Mouse (Mus musculus) CH12.LX (cell line): ENCODE data around the gene Gins1. TPM values are rescaled to one million over a fixed set of nuclear protein-coding genes. Genes with fewer than 3 reads are reported as not detected.
"Not testable (repeated sequence)": the region's sequence is repeated elsewhere in the genome, so short reads cannot be mapped to it uniquely, and the experiment has no call there.

ENCODE experiments used
- DNase-seq: peaks from one replicate; pipeline ENCODE4 v3.0.0-alpha.2; 2013; ENCODE audit errors: extremely low read depth
- H3K27ac ChIP-seq: 2 replicates; pipeline ENCODE4 v1.5.1; 2012; ENCODE audit warnings: low read depth, mild to moderate bottlenecking, control low read depth, moderate library complexity; ENCODE audit not compliant: insufficient read depth
- H3K27me3 ChIP-seq: replicated peaks from 2 replicates; pipeline ENCODE3; 2012; ENCODE audit warnings: inconsistent platforms
- H3K36me3 ChIP-seq, 2 experiments: replicated peaks in 1 of 2; 2 replicates each; pipeline versions ENCODE3 to v1.6.1; 2012; ENCODE audit warnings: inconsistent platforms in 1 of 2, low read length in 1 of 2, mild to moderate bottlenecking in 1 of 2, mixed read lengths in 1 of 2, moderate library complexity in 1 of 2; ENCODE audit not compliant: control insufficient read depth in 1 of 2, insufficient read depth in 1 of 2
- H3K4me1 ChIP-seq, 2 experiments: 2 replicates each; pipeline ENCODE4 v1.6.1; 2012; ENCODE audit warnings: inconsistent platforms in 1 of 2, moderate library complexity in 1 of 2; ENCODE audit not compliant: insufficient read depth in 2 of 2, control insufficient read depth in 1 of 2
- H3K4me2 ChIP-seq: 2 replicates; pipeline ENCODE4 v1.6.1; 2012; ENCODE audit warnings: low read depth, mild to moderate bottlenecking, control low read depth; ENCODE audit not compliant: poor library complexity, insufficient read depth, severe bottlenecking
- H3K4me3 ChIP-seq, 3 experiments: fragments of 150-350 bp in 1 of 3; sonication (generic) in 1 of 3; replicated peaks in 1 of 3; 2 replicates each; pipeline versions ENCODE3 to v1.5.1; 2011 to 2012; ENCODE audit warnings: low read depth in 2 of 3, low read length in 2 of 3, mild to moderate bottlenecking in 2 of 3, moderate library complexity in 2 of 3, control low read depth in 1 of 3, improper control_type of control experiment in 1 of 3, inconsistent platforms in 1 of 3, mixed read lengths in 1 of 3; ENCODE audit not compliant: poor library complexity in 1 of 3
- H3K79me2 ChIP-seq: replicated peaks from 2 replicates; pipeline ENCODE4 v1.6.1; 2012; ENCODE audit warnings: mild to moderate bottlenecking, moderate library complexity; ENCODE audit not compliant: control insufficient read depth, poor library complexity, insufficient read depth, severe bottlenecking; ENCODE audit errors: extremely low read depth
- H3K9ac ChIP-seq: 2 replicates; pipeline ENCODE4 v1.6.1; 2012; ENCODE audit warnings: low read depth, mild to moderate bottlenecking, control low read depth, moderate library complexity; ENCODE audit not compliant: insufficient read depth
- H3K9me3 ChIP-seq: replicated peaks from 2 replicates; pipeline ENCODE3; 2012; ENCODE audit warnings: low read length, inconsistent platforms, mixed read lengths
- BHLHE40 ChIP-seq: IDR thresholded peaks from 2 replicates; pipeline ENCODE4 v1.6.1; 2011; ENCODE audit warnings: mild to moderate bottlenecking, low read depth, low read length, improper control_type of control experiment
- CHD2 ChIP-seq: IDR thresholded peaks from 2 replicates; pipeline ENCODE4 v1.6.1; 2011; ENCODE audit warnings: low read length, improper control_type of control experiment
- CTCF ChIP-seq, 2 experiments: IDR thresholded peaks in 1 of 2; conservative IDR thresholded peaks in 1 of 2; 2 replicates each; pipeline ENCODE4 v1.5.1; 2011 to 2012; ENCODE audit warnings: low read depth in 2 of 2, low read length in 2 of 2, improper control_type of control experiment in 1 of 2, inconsistent platforms in 1 of 2, mild to moderate bottlenecking in 1 of 2, moderate library complexity in 1 of 2
- E2F4 ChIP-seq: IDR thresholded peaks from 2 replicates; pipeline ENCODE4 v1.6.1; 2011; ENCODE audit warnings: low read depth, low read length, improper control_type of control experiment; ENCODE audit not compliant: insufficient replicate concordance
- ELF1 ChIP-seq: IDR thresholded peaks from 2 replicates; pipeline ENCODE4 v1.6.1; 2014; ENCODE audit warnings: low read depth, mild to moderate bottlenecking, inconsistent platforms, low read length, improper control_type of control experiment
- EP300 ChIP-seq: IDR thresholded peaks from 2 replicates; pipeline ENCODE4 v1.6.1; 2011; ENCODE audit warnings: low read length, improper control_type of control experiment
- ETS1 ChIP-seq: conservative IDR thresholded peaks from 2 replicates; pipeline ENCODE4 v1.6.1; 2012; ENCODE audit warnings: low read depth, mild to moderate bottlenecking, inconsistent platforms, low read length, improper control_type of control experiment, moderate library complexity
- GABPA ChIP-seq: IDR thresholded peaks from 2 replicates; pipeline ENCODE4 v1.6.1; 2012; ENCODE audit warnings: low read depth, low read length, improper control_type of control experiment, inconsistent platforms; ENCODE audit not compliant: insufficient replicate concordance
- IRF4 ChIP-seq: IDR thresholded peaks from 2 replicates; pipeline ENCODE4 v1.6.1; 2014; ENCODE audit warnings: low read depth, mild to moderate bottlenecking, inconsistent platforms, low read length, improper control_type of control experiment
- JUND ChIP-seq: conservative IDR thresholded peaks from 2 replicates; pipeline ENCODE4 v1.6.1; 2011; ENCODE audit warnings: low read depth, low read length, improper control_type of control experiment
- KAT2A ChIP-seq: IDR thresholded peaks from 2 replicates; pipeline ENCODE4 v1.6.1; 2012; ENCODE audit warnings: low read length, improper control_type of control experiment, inconsistent platforms; ENCODE audit not compliant: insufficient replicate concordance
- MXI1 ChIP-seq: IDR thresholded peaks from 2 replicates; pipeline ENCODE4 v1.6.1; 2011; ENCODE audit warnings: mild to moderate bottlenecking, low read depth, low read length, improper control_type of control experiment
- MYC ChIP-seq: IDR thresholded peaks from 2 replicates; pipeline ENCODE4 v1.6.1; 2011; ENCODE audit warnings: low read depth, mild to moderate bottlenecking, improper control_type of control experiment, low read length
- NRF1 ChIP-seq: IDR thresholded peaks from 2 replicates; pipeline ENCODE4 v1.6.1; 2014; ENCODE audit warnings: low read depth, mild to moderate bottlenecking, inconsistent platforms, low read length, improper control_type of control experiment, moderate library complexity
- PAX5 ChIP-seq: IDR thresholded peaks from 2 replicates; pipeline ENCODE4 v1.6.1; 2012; ENCODE audit warnings: low read length, inconsistent platforms, mixed read lengths
- POLR2AphosphoS2 ChIP-seq: IDR thresholded peaks from 2 replicates; pipeline ENCODE4 v1.6.1; 2011; ENCODE audit warnings: low read depth, low read length, improper control_type of control experiment
- RAD21 ChIP-seq: IDR thresholded peaks from 2 replicates; pipeline ENCODE4 v1.6.1; 2011; ENCODE audit warnings: low read depth, mild to moderate bottlenecking, low read length, improper control_type of control experiment, moderate library complexity
- RCOR1 ChIP-seq: conservative IDR thresholded peaks from 2 replicates; pipeline ENCODE4 v1.6.1; 2012; ENCODE audit warnings: low read depth, mild to moderate bottlenecking, inconsistent platforms, low read length, improper control_type of control experiment
- TCF12 ChIP-seq: IDR thresholded peaks from 2 replicates; pipeline ENCODE4 v1.6.1; 2014; ENCODE audit warnings: low read depth, mild to moderate bottlenecking, inconsistent platforms, low read length, improper control_type of control experiment
- UBTF ChIP-seq: IDR thresholded peaks from 2 replicates; pipeline ENCODE4 v1.6.1; 2012; ENCODE audit warnings: low read depth, mild to moderate bottlenecking, inconsistent platforms, low read length, improper control_type of control experiment, moderate library complexity
- USF2 ChIP-seq: conservative IDR thresholded peaks from 2 replicates; pipeline ENCODE4 v1.6.1; 2011; ENCODE audit warnings: low read depth, low read length, improper control_type of control experiment
- dilution Hi-C: fragments of 300-500 bp; cut with MboI; formaldehyde crosslinking; loops from 2 replicates; pipeline ENCODE4 v1.14.3; 2020; ENCODE audit warnings: low sequenced_read_pairs; ENCODE audit not compliant: extremely low pct_unique_long_range_greater_than_20kb, extremely low pct_ligation_motif_present
- in situ Hi-C: fragments of 300-500 bp; cut with MboI; formaldehyde crosslinking; loops from 3 replicates; pipeline ENCODE4 v1.14.3; 2019; ENCODE audit warnings: low sequenced_read_pairs, low pct_ligation_motif_present, low pct_unique_long_range_greater_than_20kb, mixed read lengths
- polyA plus RNA-seq: library from polyadenylated mRNA; unstranded; fragments of >175 nt; gene quantifications from 2 replicates; pipeline ENCODE4 v1.2.1, GENCODE M21; 2012; ENCODE audit warnings: low read depth; ENCODE audit not compliant: insufficient read length
- total RNA-seq, 2 experiments: library from RNA; depleted of rRNA; stranded (reverse); fragments of 300-350 nt in 1 of 2; fragments of >200 nt in 1 of 2; gene quantifications; 2 replicates each; pipeline ENCODE4 v1.2.3; 2012 to 2014

Gene Gins1
- total and polyA plus RNA-seq, 3 experiments, result 41.4 to 76.7 (median 65.9) TPM

- no peaks in the 10 kb centered on the region for H3K9me3 ChIP-seq
- in situ Hi-C loops (no loop called here), dilution Hi-C loops (no loop called here)
- H3K4me1 ChIP-seq, result no peaks in the 10 kb centered on the region
- no peak overlapping the region for H3K4me3 ChIP-seq
- H3K4me2 ChIP-seq, result no peak overlapping the region
- H3K79me2 ChIP-seq, result no peaks in the 10 kb centered on the region
- TF ChIP-seq IRF4 (no peak), ETS1 (no peak), PAX5 (no peak), ELF1 (no peak), NRF1 (no peak), USF2 (no peak), TCF12 (no peak), MXI1 (no peak), CHD2 (no peak), KAT2A (no peak)
- no peak for DNase-seq
- no peak overlapping the region for H3K9ac ChIP-seq
- peaks cover 9 to 49% of the 10 kb centered on the region in 2 experiments for H3K36me3 ChIP-seq
- H3K27ac ChIP-seq, result no peak overlapping the region
- no peaks in the 10 kb centered on the region for H3K27me3 ChIP-seq
These were observed 29.5 kb downstream of the Gins1 start for GRCm38 (mm10) chr2:150934659-150935058.

- Histone ChIP-seq H3K4me3 (no peak overlapping the region), H3K4me2 (no peak overlapping the region), H3K79me2 (no peaks in the 10 kb centered on the region), H3K27me3 (no peaks in the 10 kb centered on the region), H3K27ac (no peak overlapping the region), H3K9me3 (no peaks in the 10 kb centered on the region), H3K36me3 (peaks cover 3% of the 10 kb centered on the region in 2 experiments), H3K9ac (no peak overlapping the region), H3K4me1 (no peaks in the 10 kb centered on the region)
- in situ Hi-C loops (no loop called here), dilution Hi-C loops (no loop called here)
- TF ChIP-seq GABPA, result no peak
- no peak for TF ChIP-seq IRF4
- TF ChIP-seq E2F4, result no peak
- no peak for TF ChIP-seq MYC
- no peak for TF ChIP-seq BHLHE40
- no peak for TF ChIP-seq RCOR1
- no peak for TF ChIP-seq UBTF
- TF ChIP-seq EP300, result no peak
- TF ChIP-seq POLR2AphosphoS2, result no peak
- TF ChIP-seq PAX5, result no peak
- no peak for TF ChIP-seq RAD21
- TF ChIP-seq NRF1, result no peak
- TF ChIP-seq ELF1, result no peak
- TF ChIP-seq JUND, result no peak
- TF ChIP-seq KAT2A, result no peak
- no peak for TF ChIP-seq ETS1
- no peak for TF ChIP-seq CTCF (conservative IDR thresholded peaks at IDR 0.05 in 1 of 2, IDR thresholded peaks at IDR 0.05 in 1 of 2; ENCODE audit: low read depth in 2 of 2, low read length in 2 of 2)
- no peak for DNase-seq
These were observed 38.8 kb downstream of the Gins1 start for GRCm38 (mm10) chr2:150944017-150944416.

- dilution Hi-C loops, result not testable (repeated sequence)
These were observed 42.1 kb downstream of the Gins1 start for GRCm38 (mm10) chr2:150947341-150947740.

More at GRCm38 (mm10) chr2:150947341-150947740, 42.1 kb downstream of the Gins1 start:
- H3K79me2 ChIP-seq, H3K27me3 ChIP-seq, H3K9ac ChIP-seq, H3K4me2 ChIP-seq, DNase-seq, H3K27ac ChIP-seq, in situ Hi-C loops, H3K4me3 ChIP-seq, H3K9me3 ChIP-seq, H3K4me1 ChIP-seq: not testable (repeated sequence)
- peaks cover 3 to 15% of the 10 kb centered on the region in 2 experiments for H3K36me3 ChIP-seq
